Mouse (Mus musculus) hindlimb bud, embryonic 11.5 days (tissue): Measurements from ENCODE around the gene Rabep2.
"Not testable (repeated sequence)": the region's sequence is repeated elsewhere in the genome, so short reads cannot be mapped to it uniquely, and the experiment has no call there.

Experiments used
- DNase-seq: peaks from one replicate; pipeline ENCODE4 v3.0.0-alpha.2; 2012; ENCODE audit warnings: low read depth, low spot score; ENCODE audit errors: extremely low spot score

The Rabep2 gene

DNA sequence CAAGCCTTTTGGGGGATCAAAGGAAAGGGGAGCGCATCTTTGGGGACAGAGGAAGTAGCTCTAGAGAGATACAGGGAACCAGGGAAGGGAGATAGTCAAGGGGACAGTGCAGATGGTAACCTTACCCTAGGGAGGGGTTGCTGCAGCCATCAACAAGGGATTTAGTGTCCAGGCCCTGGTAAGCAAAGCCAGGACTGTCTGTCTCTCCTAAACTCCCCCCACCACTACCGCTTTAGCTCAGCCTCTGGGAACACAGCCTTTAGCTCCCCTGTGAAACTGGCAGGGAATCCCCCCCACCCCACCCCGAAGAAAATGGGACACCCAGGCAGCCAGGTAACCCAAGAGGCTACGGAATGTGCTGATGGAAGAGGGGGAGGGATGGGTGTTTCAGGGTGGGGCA is 35.0 kb downstream of the Rabep2 start:
- no peak for DNase-seq

DNA sequence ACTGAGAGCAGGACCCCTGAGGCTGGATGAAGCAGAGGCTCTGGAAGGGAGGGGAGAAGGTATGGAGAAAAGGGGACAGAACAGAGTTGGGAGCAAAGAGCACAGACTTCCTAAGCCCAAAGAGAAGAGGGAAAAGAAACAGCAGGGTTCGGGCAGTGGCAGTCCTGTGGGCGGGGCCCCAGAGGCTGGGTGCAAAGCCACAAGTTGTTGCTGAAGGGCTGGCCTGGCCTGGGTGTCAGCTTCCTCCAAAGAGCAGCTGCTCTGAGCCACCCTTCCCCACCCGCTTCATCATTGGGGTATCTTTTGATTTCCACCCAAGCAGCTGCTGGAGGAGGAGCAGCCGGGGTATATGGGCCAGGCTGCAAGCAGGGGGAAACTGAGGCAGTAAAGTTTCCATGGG is 35.6 kb downstream of the Rabep2 start:
- DNase-seq = no peak

DNA sequence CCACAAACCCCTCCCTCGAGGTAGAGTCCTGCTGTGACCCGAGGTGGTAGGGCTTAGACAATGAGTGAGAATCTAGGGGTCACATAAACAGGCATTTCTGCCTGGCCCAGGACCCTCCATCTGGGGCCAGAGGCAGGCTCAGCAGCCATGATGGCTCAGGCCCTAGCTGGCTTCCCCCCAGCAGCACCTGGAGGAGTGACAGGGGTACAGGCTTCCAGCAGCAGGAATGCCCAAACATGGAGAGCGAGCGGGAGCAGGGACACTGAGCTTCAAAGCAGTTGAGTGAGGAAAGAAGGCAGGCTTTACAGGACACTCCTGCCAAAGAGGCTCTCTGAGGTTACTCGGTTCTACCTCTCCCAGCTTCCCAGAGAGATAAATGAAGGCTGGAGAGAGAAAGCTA is 36.3 kb downstream of the Rabep2 start:
- no peak for DNase-seq

DNA sequence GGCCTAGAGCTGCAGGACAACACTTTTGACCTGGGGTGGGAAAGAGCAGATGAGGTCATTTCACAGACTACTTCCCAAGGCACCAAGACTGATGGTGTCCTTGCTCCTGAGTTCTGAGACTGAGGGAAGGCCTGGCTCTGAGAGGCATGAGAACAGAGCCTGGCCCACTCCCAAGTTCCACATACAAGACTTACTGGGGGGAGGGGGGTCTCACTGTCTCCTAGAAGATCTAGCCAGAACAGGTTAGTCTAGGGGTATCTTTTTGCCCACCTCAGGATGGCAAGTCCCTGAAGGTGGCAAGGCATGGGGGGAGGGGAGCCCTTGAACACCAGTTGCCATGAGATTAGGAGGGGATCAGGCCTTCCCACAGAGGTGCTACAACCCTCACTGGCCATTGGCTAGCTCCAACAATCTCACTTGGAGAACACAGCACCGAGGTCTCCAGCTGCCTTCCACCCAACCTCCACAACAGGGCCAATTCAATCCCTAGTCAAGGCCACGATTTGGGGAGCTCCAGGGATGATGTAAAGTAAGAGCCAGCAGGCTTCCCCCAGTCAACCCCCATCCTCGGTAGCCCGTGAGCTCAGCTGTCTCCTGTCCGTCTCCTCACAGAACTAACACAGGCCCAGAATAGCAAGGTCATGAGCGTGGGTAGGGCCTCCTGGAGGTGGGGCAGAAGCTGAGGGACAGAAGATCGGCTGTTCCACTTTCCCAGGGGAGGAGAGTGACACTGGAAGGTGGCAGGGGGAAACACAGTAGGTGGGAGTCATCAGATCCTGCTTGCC is 36.9 kb downstream of the Rabep2 start:
- no peak for DNase-seq

DNA sequence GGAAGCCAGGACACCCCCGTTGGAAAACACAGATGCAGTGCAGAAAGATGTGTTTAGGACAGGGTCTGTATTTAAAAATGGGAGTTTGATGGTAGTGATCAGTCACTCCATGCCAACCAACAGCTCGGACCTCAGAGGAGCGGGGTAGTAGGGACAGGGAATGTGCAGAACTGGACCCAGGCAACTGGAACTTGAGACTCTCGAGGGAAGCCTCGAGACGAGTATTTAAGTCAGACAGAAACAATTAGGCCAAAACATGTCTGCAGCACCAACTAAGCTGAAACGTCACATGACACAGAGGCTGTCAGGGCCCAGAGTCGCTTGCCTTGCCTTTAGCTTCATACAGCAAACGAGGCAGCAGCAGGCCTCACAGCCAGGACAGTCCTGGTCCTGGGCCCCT is 37.6 kb downstream of the Rabep2 start:
- no peak for DNase-seq

DNA sequence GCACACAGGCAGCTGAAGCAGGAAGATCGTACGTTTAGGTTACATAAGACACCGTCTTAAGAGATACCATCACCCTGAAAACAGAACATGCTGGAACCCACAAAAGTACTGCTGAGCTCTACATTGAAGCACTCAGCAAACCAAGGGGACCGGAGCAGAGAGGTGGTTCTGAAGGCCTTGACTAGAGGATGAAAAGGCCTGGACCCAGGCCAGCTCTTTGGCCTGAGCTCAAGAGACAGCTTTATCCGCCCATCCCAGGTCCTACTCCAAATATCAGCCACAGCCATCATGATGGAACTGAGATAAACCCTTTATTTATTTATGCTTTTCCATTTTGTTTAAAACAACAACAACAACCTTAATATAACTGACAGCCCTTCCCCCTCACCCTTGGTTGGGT is 38.1 kb downstream of the Rabep2 start:
- DNase-seq = no peak

DNA sequence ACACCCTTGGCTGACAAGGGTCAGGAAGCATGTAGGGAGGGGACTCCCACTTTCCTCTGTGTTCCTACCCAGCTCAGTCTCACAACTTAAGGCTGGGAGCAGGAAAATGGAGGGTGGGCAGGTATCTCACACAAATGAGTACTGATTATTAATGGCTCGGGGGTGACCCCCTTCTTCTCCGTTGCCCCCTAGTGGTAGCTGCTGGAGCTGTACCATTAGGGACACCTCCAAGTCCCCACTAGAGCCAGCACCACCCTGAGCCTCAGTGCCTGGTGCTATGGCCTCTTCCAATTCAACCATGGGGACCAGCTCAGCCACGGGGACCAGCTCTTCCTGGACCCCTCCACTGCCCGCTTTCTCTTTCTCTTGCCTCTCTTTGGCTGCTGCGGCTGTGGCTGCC is 38.7 kb downstream of the Rabep2 start:
- no peak for DNase-seq

DNA sequence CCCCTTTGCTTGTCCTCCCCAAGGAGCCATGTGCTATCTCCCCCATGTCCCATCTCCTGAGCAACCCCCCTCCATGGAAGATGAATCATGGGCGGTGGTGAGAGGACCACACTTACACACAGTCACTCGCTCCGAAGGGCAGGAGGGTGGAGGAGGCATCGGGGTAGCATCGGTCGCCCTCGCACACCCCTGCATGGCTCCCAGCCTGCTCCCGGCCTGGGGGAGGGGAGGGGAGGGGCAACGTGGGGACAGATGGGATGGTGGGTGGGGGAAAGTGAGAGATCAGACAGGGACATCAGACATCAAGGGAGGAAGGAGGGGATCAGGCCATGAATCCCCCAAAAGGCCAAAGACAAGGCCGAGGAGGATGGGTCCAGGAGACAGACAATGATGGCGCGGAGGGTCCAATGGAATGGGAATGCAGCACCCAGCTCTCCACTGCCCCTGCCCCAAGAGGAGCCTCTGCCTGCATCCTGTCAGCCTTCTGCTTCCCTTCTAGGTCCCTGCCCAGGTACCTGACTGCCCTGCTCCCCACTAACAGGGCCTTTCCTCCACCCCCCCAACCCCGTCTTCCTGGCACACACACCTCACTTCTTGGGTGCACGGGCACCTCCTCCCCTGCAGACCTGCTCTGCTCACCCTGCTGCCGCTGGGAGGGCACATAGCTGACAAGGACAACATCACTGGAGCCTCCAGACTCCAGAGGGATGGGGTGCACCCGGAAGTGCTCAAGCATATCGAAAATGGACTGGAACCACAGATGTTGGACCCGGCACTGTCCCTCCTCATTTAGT is 39.5 kb downstream of the Rabep2 start:
- DNase-seq = no peak

DNA sequence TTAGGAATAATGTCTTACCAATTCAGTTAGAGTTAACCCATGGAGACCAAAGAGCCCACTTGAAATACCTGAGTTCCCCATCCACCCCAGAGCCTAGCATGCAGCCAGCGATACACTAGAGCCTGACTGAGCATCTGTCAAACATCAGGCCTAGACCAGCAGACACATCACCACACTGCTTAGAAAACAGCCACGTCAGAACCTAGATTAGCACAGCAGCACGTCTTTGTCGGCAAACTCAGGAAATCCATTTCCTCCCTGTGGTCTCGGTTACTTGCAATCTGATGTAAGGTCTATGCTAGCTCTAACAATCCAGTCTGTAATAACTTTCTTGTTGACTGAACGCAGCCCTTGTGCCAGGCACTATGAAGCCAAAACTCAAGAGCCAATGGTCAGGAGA is 41.5 kb downstream of the Rabep2 start:
- DNase-seq = no peak

DNA sequence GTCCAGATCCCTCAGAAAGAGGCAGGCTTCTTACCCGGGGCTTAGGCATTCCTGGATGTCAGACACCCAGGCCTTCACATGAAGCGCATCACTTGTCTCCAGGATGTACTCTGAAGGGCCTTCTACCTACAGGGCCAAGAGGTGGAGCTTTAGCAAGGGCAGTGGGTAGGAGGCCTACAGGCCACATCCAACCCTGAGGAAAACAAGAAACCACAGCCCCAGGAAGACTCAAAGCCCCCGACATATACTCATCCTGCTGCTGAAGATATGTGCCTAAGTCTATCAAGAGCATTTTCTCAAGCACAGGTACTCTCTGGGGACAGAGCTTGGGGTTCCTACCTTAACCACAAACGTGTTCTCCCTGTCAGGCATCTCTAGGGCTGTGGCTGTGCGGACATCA is 42.8 kb downstream of the Rabep2 start:
- DNase-seq = no peak

DNA sequence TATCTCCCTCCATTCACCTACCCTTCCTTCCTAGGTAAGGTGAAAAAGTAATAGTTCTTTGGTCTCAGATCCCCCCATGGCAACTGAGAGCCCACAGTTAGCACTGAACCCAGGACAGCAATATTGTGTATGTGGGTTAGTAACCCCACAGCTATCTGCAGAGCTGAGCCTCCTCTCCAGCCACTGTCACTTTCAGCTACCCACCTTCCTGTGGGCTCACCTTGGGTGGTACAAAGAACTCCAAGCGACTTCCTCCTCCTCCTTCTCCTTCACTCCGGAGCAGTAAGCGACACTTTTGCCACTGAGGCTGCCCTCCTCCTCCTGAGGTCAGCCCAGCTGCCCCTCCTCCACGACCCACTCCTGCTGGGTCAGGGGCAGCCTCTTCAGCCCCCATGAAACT is 43.3 kb downstream of the Rabep2 start:
- no peak for DNase-seq

DNA sequence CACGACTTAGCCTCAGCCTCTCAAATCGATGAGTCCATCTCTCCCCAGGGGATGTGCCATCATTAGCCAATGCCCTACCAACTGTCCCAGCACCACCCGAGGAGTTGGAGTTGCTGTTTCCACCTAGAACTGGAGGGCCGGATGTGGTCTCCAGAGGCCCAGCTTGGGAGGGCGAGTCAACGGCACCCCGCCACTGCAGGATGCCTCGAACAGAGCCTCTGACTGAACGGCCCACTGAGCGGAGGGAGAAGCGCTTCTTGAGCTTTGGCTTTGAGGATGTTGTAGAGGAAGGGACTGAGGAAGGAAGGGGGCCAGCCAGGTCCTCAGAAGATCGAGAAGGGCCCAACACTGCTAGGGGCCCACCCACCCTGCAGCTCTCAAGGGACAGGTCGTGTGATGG is 43.7 kb downstream of the Rabep2 start:
- no peak for DNase-seq

DNA sequence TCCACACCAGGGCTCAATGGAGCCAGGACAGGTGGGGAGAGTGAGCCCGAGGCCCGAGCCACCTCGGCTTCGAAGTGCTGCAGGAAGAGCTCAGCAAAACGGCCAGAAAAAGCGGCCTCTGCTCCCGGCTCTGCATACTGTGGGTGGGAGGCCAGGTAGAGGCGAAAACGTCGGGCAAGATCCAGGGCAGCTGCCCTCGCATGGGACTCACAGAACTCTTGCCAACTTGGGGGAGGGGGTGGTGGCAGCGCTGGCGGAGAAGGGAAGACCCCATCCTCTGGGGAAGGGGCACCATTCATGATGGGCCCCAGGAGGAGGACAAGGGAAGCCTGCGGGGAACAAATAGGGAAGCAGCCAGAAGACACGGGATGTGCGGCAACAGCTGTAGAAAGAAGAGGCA is 44.2 kb downstream of the Rabep2 start:
- no peak for DNase-seq

DNA sequence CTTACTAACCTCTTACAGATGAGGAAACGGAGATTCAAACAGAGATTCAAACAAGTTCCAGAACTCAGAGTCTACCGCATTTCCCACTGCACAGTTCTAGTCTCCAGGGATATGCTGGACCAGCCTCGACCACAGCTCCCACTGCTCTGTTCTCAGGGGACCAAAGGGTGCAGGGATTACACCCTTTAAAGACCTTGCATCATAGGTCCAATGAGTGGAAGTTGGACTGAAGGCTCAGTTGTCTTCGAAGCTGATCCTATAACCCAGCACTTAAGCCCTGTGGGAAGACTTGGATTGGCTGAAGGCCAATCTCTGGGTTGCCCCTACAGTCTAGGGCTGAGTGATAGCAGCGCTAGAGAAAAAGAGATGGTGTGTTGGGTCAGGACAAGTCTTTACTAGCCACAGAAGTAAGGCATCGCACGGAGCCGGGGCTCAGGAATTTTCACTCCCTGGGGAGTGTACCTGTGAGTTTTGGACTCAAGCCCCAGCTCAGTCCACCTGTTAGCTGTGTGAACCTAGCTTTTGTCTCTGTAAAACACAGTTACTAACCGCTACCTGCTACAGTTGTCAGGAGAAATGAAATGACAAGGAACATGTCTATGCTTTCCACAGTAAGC is 45.0 kb downstream of the Rabep2 start:
- no peak for DNase-seq

DNA sequence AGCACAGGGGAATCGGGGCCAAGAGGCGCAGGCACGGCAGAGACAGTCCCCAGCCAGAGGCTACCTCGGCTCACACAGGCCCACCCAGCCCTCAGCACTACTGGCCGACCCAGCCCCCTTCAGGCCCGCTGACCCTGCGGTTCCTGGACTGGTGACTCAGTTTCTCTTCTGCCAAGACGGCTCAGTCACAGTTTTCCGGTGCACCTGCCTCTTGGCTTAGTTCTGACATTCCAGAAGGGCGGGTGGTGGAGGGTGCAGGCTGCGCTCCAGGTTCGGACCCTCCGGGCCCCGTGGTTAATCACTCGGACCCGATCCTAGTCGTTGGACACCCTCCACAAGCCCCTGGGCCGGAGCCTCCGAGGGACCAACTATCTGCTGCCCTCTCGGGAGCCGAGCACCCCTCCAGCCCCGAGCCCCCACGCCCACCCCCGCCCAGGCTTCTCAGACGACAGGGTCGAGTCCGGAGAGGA is 46.0 kb downstream of the Rabep2 start:
- DNase-seq = no peak

DNA sequence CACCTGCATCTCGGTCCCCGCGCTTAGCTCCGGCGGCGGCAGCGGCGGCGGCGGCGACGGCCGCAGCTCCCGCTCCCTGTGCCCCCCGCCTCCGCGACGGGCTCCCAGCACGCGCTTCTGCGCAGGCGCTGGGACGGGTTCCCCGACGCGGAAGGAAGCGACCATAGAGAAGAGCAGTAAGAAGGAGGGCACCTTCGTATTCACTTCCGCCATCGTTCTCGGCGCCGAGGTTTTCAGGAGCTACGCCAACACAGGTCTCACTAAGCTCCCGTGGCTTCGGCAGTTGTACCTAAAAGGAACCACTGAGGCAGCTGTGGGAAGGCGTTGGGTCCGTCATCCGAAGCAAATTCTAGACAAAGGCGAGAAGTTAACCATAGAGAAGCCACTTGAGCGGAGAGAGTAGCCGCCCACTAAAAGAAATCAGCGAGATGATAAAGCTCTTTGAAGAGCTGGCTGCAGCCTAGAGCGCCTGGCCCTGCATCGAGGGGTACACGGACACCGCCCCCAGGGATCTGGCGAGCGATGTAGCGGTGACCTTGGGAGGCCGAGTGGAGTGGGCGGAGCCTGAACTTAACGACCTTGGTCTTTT is 46.5 kb downstream of the Rabep2 start, which contains the start of gene Sh2b1:
Sh2b1 (minus strand) TSS at position 432 of the 589 bp plus-strand sequence.
- no peak for DNase-seq

DNA sequence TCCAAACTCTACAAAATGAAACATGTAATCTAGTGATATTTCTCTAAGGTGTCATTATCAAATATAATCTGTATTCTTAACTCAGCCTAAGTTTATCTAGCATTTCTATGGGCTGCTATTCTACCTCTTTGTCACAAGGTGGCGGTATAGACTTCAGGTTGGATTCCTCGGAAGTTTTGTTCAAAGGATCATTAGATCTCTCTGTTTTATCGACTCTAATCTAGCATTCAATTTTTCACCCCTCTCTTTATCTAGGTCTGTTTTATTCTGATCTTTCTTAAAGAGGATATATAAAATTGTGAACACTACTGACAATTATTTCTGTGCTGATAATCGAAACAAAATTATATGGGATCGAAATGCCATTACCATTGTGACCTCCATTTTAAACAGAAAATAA is 53.1 kb downstream of the Rabep2 start:
- no peak for DNase-seq

DNA sequence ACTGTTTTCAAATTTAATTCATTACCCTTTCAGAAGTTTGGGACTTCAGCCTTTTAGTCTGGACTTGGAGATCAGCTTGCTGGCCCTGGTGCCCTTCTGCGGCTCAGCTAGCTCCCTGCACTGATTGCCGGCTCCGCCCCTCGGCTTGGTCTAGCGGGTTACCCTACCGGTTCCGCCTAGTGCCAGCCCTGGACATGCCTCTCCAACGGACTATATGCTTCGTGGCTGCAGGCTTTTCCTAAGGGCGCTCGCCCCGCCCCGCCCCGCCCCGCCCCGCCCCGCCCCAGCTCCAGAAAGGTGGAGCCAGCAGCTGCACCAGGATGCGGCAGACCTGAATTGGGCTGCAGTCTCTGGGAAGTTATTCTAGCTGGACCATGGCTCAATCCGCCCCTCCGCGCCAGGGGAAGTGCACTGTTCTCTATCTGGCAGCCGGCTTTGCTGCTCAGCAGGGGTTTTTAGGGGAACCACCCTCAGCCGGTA is 53.9 kb downstream of the Rabep2 start:
- no peak for DNase-seq

DNA sequence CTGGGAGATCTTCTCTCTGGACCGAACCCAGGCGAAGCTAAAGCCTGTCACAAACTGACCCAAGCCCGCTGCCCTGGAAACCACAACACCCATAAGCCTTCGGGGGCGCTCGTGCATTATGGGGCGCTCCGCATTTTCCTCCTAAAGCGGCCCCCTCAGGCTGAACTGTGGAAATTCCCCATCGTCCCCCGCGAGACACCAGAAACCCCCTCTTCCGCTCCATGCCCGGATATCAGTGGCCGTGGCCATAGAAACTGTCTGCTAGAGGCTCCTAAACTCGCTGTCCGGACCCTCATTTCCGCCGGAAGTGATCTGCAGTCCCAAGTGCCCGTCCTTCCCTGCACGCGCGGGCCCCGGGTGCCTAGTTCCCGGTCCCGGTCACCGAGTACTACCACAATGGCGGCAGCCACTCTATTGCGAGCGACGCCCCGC is 58.5 kb downstream of the Rabep2 start, which contains the start of gene Tufm:
Tufm (plus strand) TSS at position 310 of the 432 bp plus-strand sequence.
- DNase-seq = no peak

DNA sequence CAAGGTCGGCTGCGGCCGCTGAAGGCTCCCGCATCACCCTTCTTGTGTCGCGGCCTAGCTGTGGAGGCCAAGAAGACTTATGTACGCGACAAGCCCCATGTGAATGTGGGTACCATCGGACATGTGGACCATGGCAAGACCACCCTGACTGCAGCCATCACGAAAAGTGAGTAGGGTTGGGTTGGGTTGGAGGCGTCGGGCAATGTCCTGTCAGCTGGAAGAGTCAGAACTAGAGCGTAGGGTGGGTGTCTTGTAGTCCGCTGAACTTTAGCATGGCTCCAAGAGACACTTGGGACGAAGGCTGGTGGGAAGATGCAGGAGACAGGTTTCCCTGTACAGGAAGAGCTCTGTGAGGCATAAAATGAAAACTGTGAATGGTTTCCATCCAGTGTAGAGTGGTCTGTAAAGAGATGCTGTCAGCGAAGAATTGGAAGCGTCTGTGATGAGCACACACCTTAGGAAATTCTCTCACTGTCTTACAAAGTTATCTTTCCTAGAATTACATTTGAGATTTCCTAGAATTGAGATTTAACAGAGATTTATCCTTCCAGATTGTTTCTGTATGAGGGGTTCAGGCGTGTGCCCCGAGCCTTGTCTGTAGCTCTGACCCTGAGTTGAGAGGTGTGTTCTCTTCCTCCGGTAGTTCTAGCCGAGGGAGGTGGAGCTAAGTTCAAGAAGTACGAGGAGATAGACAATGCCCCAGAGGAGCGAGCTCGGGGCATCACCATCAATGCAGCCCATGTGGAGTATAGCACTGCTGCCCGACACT is 59.2 kb downstream of the Rabep2 start:
- not testable (repeated sequence) for DNase-seq
